Mouse (Mus musculus): ENCODE measurements around the gene Dhrs7b. TPM values are rescaled to one million over a fixed set of nuclear protein-coding genes. Genes with fewer than 3 reads are reported as not detected.
"Not testable (repeated sequence)": the region's sequence is repeated elsewhere in the genome, so short reads cannot be mapped to it uniquely, and the experiment has no call there.

Dhrs7b gene
- 10 to 100 TPM; 26.9 to 32.1 TPM for total RNA-seq (2021)

DNA sequence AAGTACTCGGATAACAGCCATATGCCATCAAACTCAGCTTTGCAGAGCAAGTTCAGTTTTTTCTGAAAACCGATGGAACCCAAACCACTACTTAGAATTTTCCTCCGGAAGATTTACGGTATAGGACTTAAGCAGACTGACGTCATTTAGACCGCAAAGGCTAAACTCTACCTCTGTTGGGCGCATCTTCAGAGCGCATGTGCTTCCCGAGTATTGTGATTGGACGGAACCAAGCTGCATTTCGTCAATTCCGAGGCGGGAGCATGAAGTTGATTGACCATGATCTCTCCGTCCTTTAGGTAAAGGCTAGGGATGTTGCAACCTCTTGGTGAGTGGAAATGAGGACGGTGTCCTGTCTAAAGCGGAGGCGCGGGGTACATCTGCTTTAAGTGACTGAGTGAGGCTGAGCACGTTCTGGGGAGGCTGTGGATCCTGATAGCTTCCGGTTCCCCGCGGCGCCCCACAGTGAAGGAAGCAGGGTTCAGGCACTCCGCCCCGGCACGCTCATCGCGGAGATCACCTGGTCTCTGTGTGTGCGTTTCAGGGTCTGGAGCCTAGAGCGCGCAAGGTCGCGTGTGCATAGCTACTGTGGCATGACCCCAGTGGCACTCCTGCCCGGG lies at the start of gene Dhrs7b:
Dhrs7b (plus strand) TSS at position 199 of the 620 bp plus-strand sequence.
- intact Hi-C loops (cut with DNase I), result loop anchor here (1.0 kb wide), 1 partner anchor 48 kb away; no protein-coding TSS in a partner anchor
- peak; percentile 92 for DNase-seq (ENCODE audit: low spot score in 2 of 2)

- intact Hi-C loops (cut with DNase I), result no loop called here
- no peak for DNase-seq (ENCODE audit: low spot score in 2 of 2)
Measured at GRCm38 (mm10) chr11:60784179-60784922, 46.1 kb upstream of the Dhrs7b start.

GRCm38 (mm10) chr11:60787595-60787994 lies 42.8 kb upstream of the Dhrs7b start:
- intact Hi-C loops (cut with DNase I), result no loop called here
- no peak for DNase-seq (ENCODE audit: low spot score in 2 of 2)

GRCm38 (mm10) chr11:60790472-60790871 lies 40.0 kb upstream of the Dhrs7b start:
- DNase-seq (ENCODE audit: low spot score in 2 of 2), result no peak
- intact Hi-C loops (cut with DNase I), result no loop called here

DNA sequence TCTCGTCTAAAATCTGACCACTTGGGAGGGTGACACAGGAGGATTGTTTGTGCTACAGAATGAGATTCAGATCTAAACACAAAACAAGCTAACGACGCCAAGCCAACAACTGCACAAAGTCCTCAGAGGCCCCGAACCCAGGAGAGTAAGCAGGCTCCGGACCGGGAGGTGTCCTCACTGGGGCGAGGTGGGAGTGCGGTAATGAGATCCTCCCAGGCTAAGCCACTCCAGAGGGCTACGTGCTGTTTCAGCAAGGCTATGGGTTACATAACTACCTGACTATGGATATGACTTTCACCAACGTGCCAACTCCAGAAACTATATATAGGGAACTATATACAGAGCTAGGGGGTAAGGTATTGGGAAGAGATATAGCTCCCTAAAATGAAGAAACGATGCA lies 34.1 kb upstream of the Dhrs7b start:
- intact Hi-C loops (cut with DNase I), result no loop called here
- DNase-seq (ENCODE audit: low spot score in 2 of 2), result no peak

DNA sequence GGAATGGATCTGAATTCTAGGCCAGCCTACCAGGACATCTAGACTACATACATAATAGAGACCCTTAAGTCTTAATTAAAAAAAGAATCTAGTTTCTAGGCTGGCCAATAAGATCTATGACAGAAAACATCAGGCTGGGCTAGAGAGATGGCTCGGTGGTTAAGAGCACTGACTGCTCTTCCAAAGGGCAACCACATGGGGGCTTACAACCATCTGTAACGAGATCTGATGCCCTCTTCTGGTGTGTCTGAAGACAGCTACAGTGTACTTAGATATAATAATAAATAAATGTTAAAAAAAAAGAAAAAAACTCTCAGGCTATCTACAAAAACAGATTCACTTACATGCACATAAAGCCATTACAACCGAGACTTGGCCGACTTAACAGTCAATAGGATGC lies 30.5 kb upstream of the Dhrs7b start:
- intact Hi-C loops (cut with DNase I), result no loop called here
- no peak for DNase-seq (ENCODE audit: low spot score in 2 of 2)

DNA sequence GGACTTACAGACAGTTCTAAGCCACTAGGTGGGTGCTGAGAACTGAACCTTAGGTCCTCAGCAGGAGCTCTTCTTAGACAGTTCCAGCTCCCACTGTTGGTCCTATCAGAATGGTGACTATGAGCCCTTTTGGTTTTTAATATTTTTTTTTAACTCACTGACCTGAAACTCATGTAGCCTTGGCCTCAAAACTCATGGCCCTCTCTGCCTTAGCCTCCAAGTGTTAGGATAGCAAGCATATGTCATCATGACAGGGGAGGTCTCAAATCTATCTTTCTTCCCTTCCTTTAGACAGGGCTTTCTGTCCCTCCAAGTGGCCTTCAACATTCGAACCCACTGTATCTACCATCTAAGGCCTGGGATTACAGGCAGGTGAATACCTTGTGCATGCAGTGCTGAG lies 29.5 kb upstream of the Dhrs7b start:
- intact Hi-C loops (cut with DNase I), result no loop called here

GRCm38 (mm10) chr11:60808286-60809070 lies 22.0 kb upstream of the Dhrs7b start:
- intact Hi-C loops (cut with DNase I), result no loop called here
- DNase-seq (ENCODE audit: low spot score in 2 of 2), result no peak

More for the DNA sequence above, 29.5 kb upstream of the Dhrs7b start:
- no peak for DNase-seq (ENCODE audit: low spot score in 2 of 2)

GRCm38 (mm10) chr11:60809546-60809945 lies 20.9 kb upstream of the Dhrs7b start:
- DNase-seq (ENCODE audit: low spot score in 2 of 2), result no peak
- intact Hi-C loops (cut with DNase I), result no loop called here

DNA sequence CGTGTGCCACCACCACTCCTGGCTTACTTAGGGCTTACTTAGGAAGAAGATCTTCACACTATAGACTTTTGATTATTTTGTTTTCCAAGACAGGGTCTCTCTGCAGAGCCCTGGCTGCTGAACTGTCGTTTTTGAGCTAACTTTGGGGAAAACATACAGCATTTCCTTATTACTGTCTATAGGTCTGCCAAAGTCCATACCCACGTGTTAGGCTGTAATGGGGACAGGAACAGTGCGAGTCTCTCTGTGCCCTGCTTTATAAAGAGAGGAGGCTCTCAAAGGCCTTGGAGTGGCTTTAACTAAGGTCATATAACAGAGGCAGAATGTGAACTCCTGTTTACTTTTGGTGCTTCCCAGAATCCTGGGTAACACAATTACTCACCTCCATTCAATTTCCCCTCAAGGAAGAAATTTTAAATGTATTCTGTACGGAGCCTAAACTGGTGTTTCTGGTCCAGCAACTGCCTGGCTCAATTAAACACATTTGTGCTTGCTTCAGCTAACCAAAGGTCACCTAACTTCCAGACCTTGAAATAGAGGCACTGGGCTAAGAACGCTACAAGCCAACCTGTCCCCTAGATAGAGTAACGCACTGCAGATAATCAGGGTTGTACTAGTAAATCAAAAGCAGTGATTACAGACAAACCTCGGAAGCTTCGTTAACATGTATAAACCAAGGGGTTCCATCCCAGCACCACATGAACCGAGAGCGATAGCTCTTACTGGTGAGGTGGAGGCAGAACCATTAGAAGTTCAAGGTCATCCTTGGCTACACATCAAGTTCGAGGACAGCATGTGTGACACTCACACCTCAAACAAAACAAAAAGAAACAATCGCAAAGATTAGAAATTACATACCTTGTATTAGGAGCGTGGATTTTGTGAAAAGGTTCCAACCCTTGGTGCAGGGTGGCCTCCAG lies 20.1 kb upstream of the Dhrs7b start:
- no peak for DNase-seq (ENCODE audit: low spot score in 2 of 2)

DNA sequence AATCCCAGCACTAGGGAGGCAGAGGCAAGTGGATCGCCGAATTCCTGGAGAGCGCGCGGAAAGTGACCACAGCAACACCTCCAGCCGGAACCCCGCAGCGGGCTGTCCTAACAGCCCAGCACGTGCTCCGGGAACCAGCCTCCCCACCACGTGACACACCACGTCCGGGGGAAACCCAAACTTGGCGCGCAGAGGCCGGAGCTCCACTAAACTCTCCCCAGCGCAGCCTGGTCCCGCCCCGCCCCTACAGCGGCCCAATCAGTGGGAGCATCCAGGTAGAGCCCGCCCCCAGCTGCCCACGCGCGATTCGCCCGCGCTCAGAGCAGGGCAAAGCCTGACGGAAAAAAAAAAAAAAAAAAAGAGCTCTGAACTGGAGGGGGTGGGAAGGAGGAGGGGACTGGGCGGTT lies 19.4 kb upstream of the Dhrs7b start:
- intact Hi-C loops (cut with DNase I), result no loop called here
- DNase-seq (ENCODE audit: low spot score in 2 of 2), result peak; percentile 86 to 87

More for the DNA sequence above, 20.1 kb upstream of the Dhrs7b start:
- intact Hi-C loops (cut with DNase I), result no loop called here

DNA sequence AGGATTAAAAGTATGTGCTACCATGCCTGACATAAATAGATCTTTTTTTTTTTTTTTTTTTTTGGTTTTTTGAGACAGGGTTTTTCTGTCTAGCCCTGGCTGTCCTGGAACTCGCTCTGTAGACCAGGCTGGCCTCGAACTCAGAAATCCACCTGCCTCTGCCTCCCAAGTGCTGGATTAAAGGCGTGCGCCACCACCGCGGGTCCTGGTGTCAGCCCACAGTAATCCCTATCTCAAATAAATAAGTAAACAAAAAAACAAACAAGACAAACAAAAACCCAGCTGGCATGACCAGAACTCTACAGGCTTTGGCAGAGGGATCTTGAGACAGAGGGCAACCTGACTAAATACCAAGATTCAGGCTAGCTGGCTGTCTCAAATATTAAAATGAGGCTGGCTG lies 18.8 kb upstream of the Dhrs7b start, which contains the start of gene Shmt1:
Shmt1 (minus strand) TSS at position 101 of the 400 bp plus-strand sequence.
- DNase-seq (ENCODE audit: low spot score in 2 of 2); intact Hi-C loops (cut with DNase I): not testable (repeated sequence)

GRCm38 (mm10) chr11:60816398-60816797 lies 14.0 kb upstream of the Dhrs7b start:
- no peak for DNase-seq (ENCODE audit: low spot score in 2 of 2)
- intact Hi-C loops (cut with DNase I), result no loop called here

DNA sequence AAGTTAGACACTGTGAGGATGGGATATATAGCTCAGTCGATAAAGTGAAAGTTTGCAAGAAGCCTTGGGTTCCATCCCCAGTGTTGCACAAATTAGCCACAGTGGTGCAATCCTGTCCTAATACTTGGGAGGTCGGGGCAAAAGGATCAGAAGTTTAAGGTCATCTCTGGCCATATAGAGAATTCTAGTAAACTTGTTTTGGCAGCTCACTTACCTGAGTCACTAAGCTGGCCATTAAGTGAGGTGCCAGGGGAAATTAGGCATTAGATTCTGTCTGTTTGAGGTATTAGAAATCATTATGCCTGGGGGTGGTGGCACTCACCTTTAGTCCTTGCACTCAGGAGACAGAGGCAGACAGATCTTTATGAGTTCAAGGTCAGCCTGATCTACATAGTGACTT lies 6.7 kb upstream of the Dhrs7b start:
- intact Hi-C loops (cut with DNase I), result no loop called here
- DNase-seq (ENCODE audit: low spot score in 2 of 2), result no peak

GRCm38 (mm10) chr11:60825191-60825590 lies 5.2 kb upstream of the Dhrs7b start:
- intact Hi-C loops (cut with DNase I), result loop anchor here (5.0 kb wide), 1 partner anchor 123 kb away; no protein-coding TSS in a partner anchor
- no peak for DNase-seq (ENCODE audit: low spot score in 2 of 2)

- DNase-seq (ENCODE audit: low spot score in 2 of 2), result no peak
- intact Hi-C loops (cut with DNase I), result loop anchor here (5.0 kb wide), 1 partner anchor 124 kb away; no protein-coding TSS in a partner anchor
Measured at GRCm38 (mm10) chr11:60826700-60827099, 3.7 kb upstream of the Dhrs7b start.

DNA sequence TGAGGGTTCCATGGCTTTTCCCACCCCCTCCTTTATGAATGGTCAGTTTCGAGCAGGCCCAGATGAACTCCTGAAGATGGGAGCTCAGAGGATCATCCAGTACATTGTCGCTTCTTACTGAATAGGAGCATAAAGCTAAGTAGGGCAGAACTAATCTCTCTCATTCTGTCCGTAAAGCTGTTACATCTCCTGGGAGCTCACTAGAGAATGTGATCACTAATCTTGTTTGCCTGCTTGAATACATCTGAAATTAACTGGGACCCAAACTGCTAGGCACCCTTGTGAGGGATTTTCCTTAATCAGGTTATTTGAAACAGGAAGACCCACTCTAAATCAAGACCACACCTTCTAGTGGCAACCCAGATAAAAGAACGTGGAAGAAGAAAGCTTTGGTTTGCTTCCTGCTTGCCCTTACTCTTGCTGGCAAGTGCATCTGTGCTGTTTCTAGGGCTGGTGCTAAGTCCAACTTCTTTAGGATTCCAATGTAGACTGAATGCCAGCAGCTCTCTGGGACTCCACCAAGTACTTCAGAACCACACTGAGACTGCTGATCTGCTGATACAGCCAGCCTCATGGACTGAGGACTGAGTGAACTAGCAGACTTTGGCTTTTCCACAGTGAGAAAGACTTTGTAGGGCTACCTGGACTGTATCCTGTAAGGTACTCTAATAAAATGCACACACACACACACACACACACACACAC lies 3.0 kb upstream of the Dhrs7b start:
- intact Hi-C loops (cut with DNase I), result loop anchor here (5.0 kb wide), 1 partner anchor 125 kb away; no protein-coding TSS in a partner anchor
- no peak for DNase-seq (ENCODE audit: low spot score in 2 of 2)

- intact Hi-C loops (cut with DNase I), result loop anchor here (5.0 kb wide), 1 partner anchor 127 kb away; no protein-coding TSS in a partner anchor
- DNase-seq (ENCODE audit: low spot score in 2 of 2), result no peak
Measured at GRCm38 (mm10) chr11:60828903-60829302, 1.5 kb upstream of the Dhrs7b start.

All from left cerebral cortex, postnatal 36 days (tissue).